Mouse (Mus musculus): ENCODE measurements around the gene Adgrg5. TPM values are rescaled to one million over a fixed set of nuclear protein-coding genes. Genes with fewer than 3 reads are reported as not detected.
A peak's percentile ranks its signal among the peaks of the same experiment; 100 is the strongest.

Adgrg5 gene
- polyA plus RNA-seq, 1 experiment, result 0.10 TPM

DNA sequence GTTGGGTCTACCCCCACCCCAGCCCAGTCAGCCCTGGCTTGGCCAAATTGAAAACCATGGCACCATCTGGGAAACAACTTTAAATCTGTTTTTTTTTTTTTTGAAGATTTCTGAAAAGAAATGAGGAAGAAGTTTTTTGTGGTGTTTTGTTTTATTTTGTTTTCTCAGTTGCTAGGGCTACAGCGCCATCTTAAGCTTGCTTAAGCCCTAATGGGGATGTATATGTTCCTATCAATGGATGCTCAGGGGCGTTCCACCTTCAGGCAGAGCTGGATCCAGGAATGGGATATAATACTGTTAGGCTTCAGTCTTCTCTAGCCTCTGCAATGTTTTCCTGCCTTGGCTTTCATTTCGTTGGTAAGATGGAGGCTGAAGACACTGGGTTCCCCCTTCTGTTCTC lies 11.7 kb downstream of the Adgrg5 start:
- TF ChIP-seq POLR2A (IDR thresholded peaks at IDR 0.05; ENCODE audit: extremely low read depth, insufficient read depth, low read length) (no peak), CTCF (IDR thresholded peaks at IDR 0.05; ENCODE audit: extremely low read depth, insufficient read depth, low read length) (no peak)
- no peak overlapping the region for H3K4me3 ChIP-seq (ENCODE audit: insufficient read depth, low read length)

DNA sequence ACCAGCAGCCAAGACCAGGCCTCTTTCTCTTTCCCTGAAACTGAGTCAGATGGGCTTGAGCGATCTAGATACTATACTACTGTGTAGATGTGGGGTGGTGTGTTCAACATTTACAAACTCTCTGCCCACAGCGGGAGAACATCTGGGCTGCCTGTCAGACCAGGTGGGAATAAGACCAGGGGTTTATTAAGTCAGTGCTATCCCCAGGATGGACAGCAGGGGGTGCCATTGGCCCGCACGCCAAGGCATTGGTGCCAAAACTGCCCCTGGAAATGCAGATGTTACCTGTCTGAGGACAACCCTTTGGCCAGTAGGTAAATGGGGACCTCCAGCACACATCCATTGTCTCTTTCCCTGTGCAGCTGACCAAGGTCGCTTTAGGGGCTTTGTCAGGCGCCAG lies 19.1 kb downstream of the Adgrg5 start:
- Histone ChIP-seq H3K4me1 (ENCODE audit: control insufficient read depth, insufficient read depth, low read length) (peaks cover 6% of the 10 kb centered on the region), H3K4me3 (ENCODE audit: insufficient read depth, low read length) (no peak overlapping the region), H3K27ac (ENCODE audit: insufficient read depth, low read length) (no peak overlapping the region)
- no peak for TF ChIP-seq POLR2A (IDR thresholded peaks at IDR 0.05; ENCODE audit: extremely low read depth, insufficient read depth, low read length)
- TF ChIP-seq CTCF (IDR thresholded peaks at IDR 0.05; ENCODE audit: extremely low read depth, insufficient read depth, low read length), result peak; percentile 87

More for the DNA sequence above, 11.7 kb downstream of the Adgrg5 start:
- H3K27ac ChIP-seq (ENCODE audit: insufficient read depth, low read length), result no peak overlapping the region
- no peaks in the 10 kb centered on the region for H3K4me1 ChIP-seq (ENCODE audit: control insufficient read depth, insufficient read depth, low read length)

DNA sequence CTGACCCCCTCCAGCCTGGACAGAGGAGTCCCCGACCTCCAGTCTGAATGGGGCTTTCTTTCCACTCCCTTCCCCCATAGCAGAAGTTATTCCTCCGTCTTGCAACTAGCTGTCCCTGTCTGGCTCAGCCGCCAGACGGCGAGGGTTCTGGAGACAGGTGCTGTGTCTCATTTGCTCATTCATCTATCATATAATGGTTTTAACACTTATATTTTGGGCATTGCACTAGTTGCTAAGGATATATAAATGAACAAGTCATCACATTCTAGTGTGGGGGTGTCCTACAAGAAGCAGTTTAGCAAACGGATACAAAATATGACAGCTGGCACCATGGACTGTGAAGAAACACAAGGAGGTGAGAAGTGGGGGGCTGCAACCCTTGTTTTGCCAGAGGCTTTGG lies 21.7 kb downstream of the Adgrg5 start:
- no peak overlapping the region for H3K27ac ChIP-seq (ENCODE audit: insufficient read depth, low read length)
- TF ChIP-seq CTCF (IDR thresholded peaks at IDR 0.05; ENCODE audit: extremely low read depth, insufficient read depth, low read length) (no peak), POLR2A (IDR thresholded peaks at IDR 0.05; ENCODE audit: extremely low read depth, insufficient read depth, low read length) (no peak)
- peaks cover 6% of the 10 kb centered on the region for H3K4me1 ChIP-seq (ENCODE audit: control insufficient read depth, insufficient read depth, low read length)

GRCm38 (mm10) chr8:94948421-94948820 lies 24.9 kb downstream of the Adgrg5 start:
- Histone ChIP-seq H3K4me3 (ENCODE audit: insufficient read depth, low read length) (no peak overlapping the region), H3K4me1 (ENCODE audit: control insufficient read depth, insufficient read depth, low read length) (peaks cover 6% of the 10 kb centered on the region), H3K27ac (ENCODE audit: insufficient read depth, low read length) (no peak overlapping the region)
- TF ChIP-seq POLR2A (IDR thresholded peaks at IDR 0.05; ENCODE audit: extremely low read depth, insufficient read depth, low read length), result no peak
- TF ChIP-seq CTCF (IDR thresholded peaks at IDR 0.05; ENCODE audit: extremely low read depth, insufficient read depth, low read length), result no peak

More for the DNA sequence above, 21.7 kb downstream of the Adgrg5 start:
- H3K4me3 ChIP-seq (ENCODE audit: insufficient read depth, low read length), result no peak overlapping the region

- H3K4me3 ChIP-seq (ENCODE audit: insufficient read depth, low read length), result no peak overlapping the region
- peaks cover 6% of the 10 kb centered on the region for H3K4me1 ChIP-seq (ENCODE audit: control insufficient read depth, insufficient read depth, low read length)
- no peak for TF ChIP-seq POLR2A (IDR thresholded peaks at IDR 0.05; ENCODE audit: extremely low read depth, insufficient read depth, low read length)
- TF ChIP-seq CTCF (IDR thresholded peaks at IDR 0.05; ENCODE audit: extremely low read depth, insufficient read depth, low read length), result no peak
- H3K27ac ChIP-seq (ENCODE audit: insufficient read depth, low read length), result no peak overlapping the region
Observed at GRCm38 (mm10) chr8:94949010-94949409, 25.5 kb downstream of the Adgrg5 start.

DNA sequence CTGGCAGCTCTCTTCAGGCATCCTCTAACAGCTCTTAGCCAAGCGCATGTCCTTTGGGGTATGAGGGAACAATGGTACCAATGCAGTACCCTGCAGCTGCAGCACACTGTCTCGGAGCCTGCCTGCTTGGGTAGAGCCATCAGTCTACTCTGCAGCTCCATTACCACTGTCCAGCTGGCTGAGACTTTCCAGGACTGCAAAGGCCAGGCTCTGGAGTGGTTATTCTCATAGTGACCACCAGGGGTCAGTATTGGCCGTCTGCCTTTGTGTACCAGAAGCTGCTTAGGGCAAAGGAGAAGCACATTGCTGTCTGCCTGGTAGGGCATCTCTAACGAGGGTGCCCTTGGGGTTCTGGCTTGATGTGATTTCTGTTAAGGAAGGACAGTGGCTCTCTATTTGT lies 26.6 kb downstream of the Adgrg5 start:
- no peak for TF ChIP-seq POLR2A (IDR thresholded peaks at IDR 0.05; ENCODE audit: extremely low read depth, insufficient read depth, low read length)
- peak; percentile 95 for TF ChIP-seq CTCF (IDR thresholded peaks at IDR 0.05; ENCODE audit: extremely low read depth, insufficient read depth, low read length)
- Histone ChIP-seq H3K4me3 (ENCODE audit: insufficient read depth, low read length) (no peak overlapping the region), H3K27ac (ENCODE audit: insufficient read depth, low read length) (no peak overlapping the region), H3K4me1 (ENCODE audit: control insufficient read depth, insufficient read depth, low read length) (peaks cover 4% of the 10 kb centered on the region; the same call in 1 of the 2 replicates)

DNA sequence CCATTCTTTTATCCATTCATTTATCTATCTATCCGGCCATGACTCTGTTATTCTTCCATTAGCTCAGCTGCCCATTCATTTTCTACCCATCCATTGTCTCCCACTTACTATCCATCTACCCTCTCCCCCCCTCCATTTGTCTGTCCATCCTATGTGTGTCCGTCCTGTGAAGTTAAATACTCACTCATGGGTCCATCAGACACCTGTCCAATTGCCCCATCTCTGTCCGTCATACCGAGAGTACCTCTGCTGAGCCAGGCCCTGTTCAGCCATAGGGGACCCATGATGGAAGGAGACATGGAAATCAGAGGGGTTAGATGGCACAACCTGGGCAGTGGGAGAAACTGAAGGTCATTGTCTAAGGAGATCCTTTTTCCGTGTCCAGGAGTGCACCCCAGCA lies 27.0 kb downstream of the Adgrg5 start:
- no peak for TF ChIP-seq POLR2A (IDR thresholded peaks at IDR 0.05; ENCODE audit: extremely low read depth, insufficient read depth, low read length)
- TF ChIP-seq CTCF (IDR thresholded peaks at IDR 0.05; ENCODE audit: extremely low read depth, insufficient read depth, low read length), result no peak
- H3K4me3 ChIP-seq (ENCODE audit: insufficient read depth, low read length), result no peak overlapping the region
- no peak overlapping the region for H3K27ac ChIP-seq (ENCODE audit: insufficient read depth, low read length)
- peaks cover 2% of the 10 kb centered on the region; the same call in 1 of the 2 replicates for H3K4me1 ChIP-seq (ENCODE audit: control insufficient read depth, insufficient read depth, low read length)

DNA sequence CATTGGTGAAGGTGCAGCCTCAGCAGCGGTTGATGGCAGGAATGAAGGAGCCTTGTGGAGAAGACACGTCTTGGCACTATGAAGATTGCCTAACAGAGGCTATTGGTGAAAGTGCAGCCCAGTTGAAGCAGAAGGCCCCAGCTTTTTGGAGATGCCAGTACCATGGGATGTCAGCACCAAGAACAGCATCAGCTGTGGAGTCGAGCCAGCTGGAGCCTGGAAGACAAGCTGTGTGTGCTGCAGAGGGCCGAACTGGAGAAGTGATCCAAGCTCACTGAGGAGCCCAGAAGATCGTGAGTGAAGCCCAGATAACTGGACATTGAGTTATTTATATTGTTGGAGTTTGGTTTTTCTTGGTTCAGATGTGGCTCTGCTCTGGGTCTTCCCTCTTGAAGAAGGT lies 28.6 kb downstream of the Adgrg5 start:
- no peak overlapping the region for H3K27ac ChIP-seq (ENCODE audit: insufficient read depth, low read length)
- H3K4me3 ChIP-seq (ENCODE audit: insufficient read depth, low read length), result no peak overlapping the region
- no peaks in the 10 kb centered on the region for H3K4me1 ChIP-seq (ENCODE audit: control insufficient read depth, insufficient read depth, low read length)
- TF ChIP-seq POLR2A (IDR thresholded peaks at IDR 0.05; ENCODE audit: extremely low read depth, insufficient read depth, low read length) (no peak), CTCF (IDR thresholded peaks at IDR 0.05; ENCODE audit: extremely low read depth, insufficient read depth, low read length) (no peak)

- Histone ChIP-seq H3K27ac (ENCODE audit: insufficient read depth, low read length) (no peak overlapping the region), H3K4me1 (ENCODE audit: control insufficient read depth, insufficient read depth, low read length) (no peaks in the 10 kb centered on the region), H3K4me3 (ENCODE audit: insufficient read depth, low read length) (no peak overlapping the region)
- TF ChIP-seq POLR2A (IDR thresholded peaks at IDR 0.05; ENCODE audit: extremely low read depth, insufficient read depth, low read length) (no peak), CTCF (IDR thresholded peaks at IDR 0.05; ENCODE audit: extremely low read depth, insufficient read depth, low read length) (no peak)
Observed at GRCm38 (mm10) chr8:94953624-94954367, 30.3 kb downstream of the Adgrg5 start.

DNA sequence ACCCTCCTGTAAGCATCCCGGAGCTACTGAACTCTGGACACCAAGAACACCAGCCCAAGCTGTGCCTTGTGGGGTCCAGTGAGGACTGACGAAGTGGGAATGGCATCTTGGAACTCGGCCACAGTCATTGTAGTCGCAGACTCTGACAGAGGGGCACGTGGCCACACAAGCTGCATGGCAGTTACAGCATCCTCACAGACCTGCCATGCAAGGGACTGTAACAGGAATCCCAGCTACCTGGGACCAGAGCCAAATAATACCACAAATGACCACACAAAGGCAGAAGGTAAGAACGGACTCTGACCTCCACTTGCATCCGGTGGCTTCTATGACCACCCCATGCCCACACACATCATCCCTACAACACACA lies 30.9 kb downstream of the Adgrg5 start:
- Histone ChIP-seq H3K4me1 (ENCODE audit: control insufficient read depth, insufficient read depth, low read length) (no peaks in the 10 kb centered on the region), H3K27ac (ENCODE audit: insufficient read depth, low read length) (no peak overlapping the region), H3K4me3 (ENCODE audit: insufficient read depth, low read length) (no peak overlapping the region)
- TF ChIP-seq CTCF (IDR thresholded peaks at IDR 0.05; ENCODE audit: extremely low read depth, insufficient read depth, low read length) (no peak), POLR2A (IDR thresholded peaks at IDR 0.05; ENCODE audit: extremely low read depth, insufficient read depth, low read length) (no peak)
